Mouse (Mus musculus) hindbrain, embryonic 10.5 days (tissue): ENCODE data around the gene Grm1. TPM values are rescaled to one million over a fixed set of nuclear protein-coding genes. Genes with fewer than 3 reads are reported as not detected.
"Not testable (repeated sequence)": the region's sequence is repeated elsewhere in the genome, so short reads cannot be mapped to it uniquely, and the experiment has no call there.

Experiments used
- DNase-seq: peaks from one replicate; pipeline ENCODE4 v3.0.0-alpha.2; 2017; ENCODE audit warnings: low spot score
- H3K27ac ChIP-seq: fragments of 300-500 bp; sonication (generic); 2 replicates; pipeline ENCODE4 v1.5.1; 2016; ENCODE audit warnings: mild to moderate bottlenecking, moderate library complexity
- H3K27me3 ChIP-seq: fragments of 300-500 bp; sonication (generic); 2 replicates; pipeline ENCODE4 v1.6.1; 2016; ENCODE audit warnings: mild to moderate bottlenecking; ENCODE audit not compliant: poor library complexity, insufficient read depth, severe bottlenecking
- H3K36me3 ChIP-seq: fragments of 300-500 bp; sonication (generic); 2 replicates; pipeline ENCODE4 v1.6.1; 2016; ENCODE audit warnings: mild to moderate bottlenecking, moderate library complexity
- H3K4me1 ChIP-seq: fragments of 300-500 bp; sonication (generic); replicated peaks from 2 replicates; pipeline ENCODE4 v1.6.1; 2016; ENCODE audit warnings: mild to moderate bottlenecking
- H3K4me3 ChIP-seq: fragments of 300-500 bp; sonication (generic); 2 replicates; pipeline ENCODE4 v1.5.1; 2016; ENCODE audit warnings: mild to moderate bottlenecking, moderate library complexity
- H3K9me3 ChIP-seq: fragments of 300-500 bp; sonication (generic); 2 replicates; pipeline ENCODE4 v1.6.1; 2016; ENCODE audit warnings: mild to moderate bottlenecking, moderate library complexity
- WGBS: fragments of 180-500 bp; shearing (Covaris S2); methylation state at CpG from one replicate; pipeline ENCODE4 v1.1.7; 2016; 5-methylcytosine and 5-hydroxymethylcytosine counted together
- polyA plus RNA-seq: library from polyadenylated mRNA; unstranded; fragments of >200 nt; fragmentation: Nextera tagmentation; extraction: Ambion mirVana; gene quantifications from 2 replicates; pipeline ENCODE4 v1.2.1, GENCODE M21; 2016

Gene Grm1
- 0.12 TPM in 1 of 2 replicates, not detected in the other for polyA plus RNA-seq

GRCm38 (mm10) chr10:11081611-11082398, at the start of gene Grm1:
Grm1 (minus strand) TSS chr10:11082356.
- peak; percentile 56 for DNase-seq
- 4% methylated on average over 32 of the region's 32 CpGs for WGBS
- Histone ChIP-seq H3K36me3 (no peaks in the 10 kb centered on the region), H3K9me3 (no peaks in the 10 kb centered on the region), H3K4me3 (peak within 1 kb of the TSS; percentile 42), H3K27me3 (peaks cover 45% of the 10 kb centered on the region), H3K27ac (no peak within 1 kb of the TSS), H3K4me1 (peaks cover 19% of the 10 kb centered on the region; the same call in 1 of the 2 replicates)

- Histone ChIP-seq H3K4me3 (no peak overlapping the region), H3K36me3 (no peaks in the 10 kb centered on the region), H3K9me3 (no peaks in the 10 kb centered on the region), H3K27ac (no peak overlapping the region), H3K27me3 (no peaks in the 10 kb centered on the region), H3K4me1 (no peaks in the 10 kb centered on the region)
- WGBS = 95% methylated on average over 2 of the region's 2 CpGs
- no peak for DNase-seq
These were observed 39.6 kb upstream of the Grm1 start for GRCm38 (mm10) chr10:11121781-11122180.

GRCm38 (mm10) chr10:11098475-11099044, 16.4 kb upstream of the Grm1 start:
- Histone ChIP-seq H3K27me3 (no peaks in the 10 kb centered on the region), H3K9me3 (no peaks in the 10 kb centered on the region), H3K27ac (no peak overlapping the region), H3K4me3 (no peak overlapping the region), H3K36me3 (no peaks in the 10 kb centered on the region), H3K4me1 (no peaks in the 10 kb centered on the region)
- 92% methylated on average over 4 of the region's 4 CpGs for WGBS
- DNase-seq = no peak

GRCm38 (mm10) chr10:11086348-11086747, 4.2 kb upstream of the Grm1 start:
- Histone ChIP-seq H3K36me3 (no peaks in the 10 kb centered on the region), H3K4me1 (peaks cover 6% of the 10 kb centered on the region; the same call in 1 of the 2 replicates), H3K27me3 (peaks cover 18% of the 10 kb centered on the region), H3K27ac (no peak overlapping the region), H3K9me3 (no peaks in the 10 kb centered on the region), H3K4me3 (no peak overlapping the region)
- DNase-seq = no peak
- WGBS = 92% methylated on average over 3 of the region's 3 CpGs

GRCm38 (mm10) chr10:11080725-11081610, 1.2 kb downstream of the Grm1 start:
- WGBS = 9% methylated on average over 25 of the region's 25 CpGs
- Histone ChIP-seq H3K27me3 (peaks cover 45% of the 10 kb centered on the region), H3K4me1 (peaks cover 19% of the 10 kb centered on the region; the same call in 1 of the 2 replicates), H3K36me3 (no peaks in the 10 kb centered on the region), H3K27ac (no peak overlapping the region), H3K4me3 (peak overlapping the region; percentile 42), H3K9me3 (no peaks in the 10 kb centered on the region)
- DNase-seq = no peak

GRCm38 (mm10) chr10:11080013-11080724, 2.0 kb downstream of the Grm1 start:
- no peaks in the 10 kb centered on the region for H3K9me3 ChIP-seq
- WGBS = 9% methylated on average over 33 of the region's 33 CpGs
- DNase-seq = peak; percentile 7
- peaks cover 19% of the 10 kb centered on the region; the same call in 1 of the 2 replicates for H3K4me1 ChIP-seq
- H3K36me3 ChIP-seq = no peaks in the 10 kb centered on the region
- H3K27me3 ChIP-seq = peaks cover 45% of the 10 kb centered on the region
- peak overlapping the region; percentile 42 for H3K4me3 ChIP-seq
- H3K27ac ChIP-seq = no peak overlapping the region

GRCm38 (mm10) chr10:11079506-11079905, 2.6 kb downstream of the Grm1 start:
- 78% methylated on average over 8 of the region's 8 CpGs for WGBS

GRCm38 (mm10) chr10:11065136-11065535, 17.0 kb downstream of the Grm1 start:
- no peaks in the 10 kb centered on the region for H3K9me3 ChIP-seq
- no peak for DNase-seq
- no peak overlapping the region for H3K4me3 ChIP-seq
- 73% methylated on average over 2 of the region's 2 CpGs for WGBS
- H3K4me1 ChIP-seq = no peaks in the 10 kb centered on the region
- H3K27me3 ChIP-seq = no peaks in the 10 kb centered on the region
- H3K36me3 ChIP-seq = no peaks in the 10 kb centered on the region
- H3K27ac ChIP-seq = no peak overlapping the region

More at GRCm38 (mm10) chr10:11079506-11079905, 2.6 kb downstream of the Grm1 start:
- no peak overlapping the region for H3K27ac ChIP-seq
- DNase-seq = no peak
- H3K36me3 ChIP-seq = no peaks in the 10 kb centered on the region
- peaks cover 45% of the 10 kb centered on the region for H3K27me3 ChIP-seq
- no peak overlapping the region for H3K4me3 ChIP-seq
- H3K4me1 ChIP-seq = peaks cover 19% of the 10 kb centered on the region; the same call in 1 of the 2 replicates
- H3K9me3 ChIP-seq = no peaks in the 10 kb centered on the region

GRCm38 (mm10) chr10:11061318-11062071, 20.7 kb downstream of the Grm1 start:
- 82% methylated on average over 10 of the region's 10 CpGs for WGBS
- H3K27ac ChIP-seq = no peak overlapping the region
- H3K36me3 ChIP-seq = no peaks in the 10 kb centered on the region
- H3K4me3 ChIP-seq = no peak overlapping the region
- H3K27me3 ChIP-seq = no peaks in the 10 kb centered on the region
- H3K4me1 ChIP-seq = no peaks in the 10 kb centered on the region
- no peak for DNase-seq
- no peaks in the 10 kb centered on the region for H3K9me3 ChIP-seq

- DNase-seq = no peak
- Histone ChIP-seq H3K4me1 (no peaks in the 10 kb centered on the region), H3K27me3 (no peaks in the 10 kb centered on the region), H3K36me3 (no peaks in the 10 kb centered on the region), H3K4me3 (no peak overlapping the region), H3K27ac (no peak overlapping the region), H3K9me3 (no peaks in the 10 kb centered on the region)
- WGBS = 87% methylated on average over 7 of the region's 7 CpGs
These were observed 32.8 kb downstream of the Grm1 start for GRCm38 (mm10) chr10:11049361-11049760.

GRCm38 (mm10) chr10:11045421-11045820, 36.7 kb downstream of the Grm1 start:
- not testable (repeated sequence) for H3K27me3 ChIP-seq, H3K4me1 ChIP-seq, DNase-seq, H3K9me3 ChIP-seq, H3K4me3 ChIP-seq, H3K36me3 ChIP-seq, H3K27ac ChIP-seq
- WGBS = 64% methylated on average over 13 of the region's 13 CpGs
